Mouse (Mus musculus) liver, embryonic 14.5 days (tissue): ENCODE data around the gene Hand1.

Experiments used
- CTCF ChIP-seq: IDR thresholded peaks from 2 replicates; pipeline ENCODE4 v1.5.1; 2016; ENCODE audit warnings: antibody characterized with exemption, low read depth, control low read depth
- EP300 ChIP-seq: IDR thresholded peaks from 2 replicates; pipeline ENCODE4 v1.6.1; 2016; ENCODE audit warnings: antibody characterized with exemption, low read depth

- TF ChIP-seq CTCF (no peak), EP300 (no peak)
Observed at GRCm38 (mm10) chr11:57797828-57798227, 34.8 kb downstream of the Hand1 start.
